Mouse (Mus musculus): ENCODE data around the gene Pdhx.

DNA sequence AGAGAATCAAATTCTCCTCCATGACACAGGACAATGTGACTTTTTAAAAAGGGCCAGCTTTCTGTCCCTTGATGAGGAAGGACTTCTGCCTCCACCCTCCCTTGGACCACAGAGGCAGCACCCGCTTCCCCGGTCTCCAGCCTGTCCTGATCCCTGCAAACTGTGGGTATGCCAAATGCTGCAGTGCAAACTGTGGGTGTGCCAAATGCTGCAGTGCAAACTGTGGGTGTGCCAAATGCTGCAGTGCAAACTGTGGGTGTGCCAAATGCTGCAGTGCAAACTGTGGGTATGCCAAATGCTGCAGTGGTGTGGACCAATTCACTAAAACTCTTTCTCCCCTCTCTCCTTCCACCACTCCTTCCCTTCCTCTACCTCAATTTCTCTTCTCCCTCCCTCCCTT lies 32.9 kb upstream of the Pdhx start:
- TF ChIP-seq ZNF384 (IDR thresholded peaks at IDR 0.05; ENCODE audit: low read depth, low read length) (no peak), MAFK (IDR thresholded peaks at IDR 0.05; ENCODE audit: insufficient read depth, low read depth, low read length) (no peak), HCFC1 (IDR thresholded peaks at IDR 0.05; ENCODE audit: borderline replicate concordance, insufficient read depth, low read length) (no peak), ZC3H11A (IDR thresholded peaks at IDR 0.05; ENCODE audit: borderline replicate concordance, low read depth, low read length) (no peak), CHD2 (IDR thresholded peaks at IDR 0.05; ENCODE audit: low read depth, low read length) (no peak)

Data from ES-E14 (cell line).